Mouse (Mus musculus): Measurements from ENCODE around the gene Gm43064.
A peak's percentile ranks its signal among the peaks of the same experiment; 100 is the strongest.
"Not testable (repeated sequence)": the region's sequence is repeated elsewhere in the genome, so short reads cannot be mapped to it uniquely, and the experiment has no call there.

The Gm43064 gene

DNA sequence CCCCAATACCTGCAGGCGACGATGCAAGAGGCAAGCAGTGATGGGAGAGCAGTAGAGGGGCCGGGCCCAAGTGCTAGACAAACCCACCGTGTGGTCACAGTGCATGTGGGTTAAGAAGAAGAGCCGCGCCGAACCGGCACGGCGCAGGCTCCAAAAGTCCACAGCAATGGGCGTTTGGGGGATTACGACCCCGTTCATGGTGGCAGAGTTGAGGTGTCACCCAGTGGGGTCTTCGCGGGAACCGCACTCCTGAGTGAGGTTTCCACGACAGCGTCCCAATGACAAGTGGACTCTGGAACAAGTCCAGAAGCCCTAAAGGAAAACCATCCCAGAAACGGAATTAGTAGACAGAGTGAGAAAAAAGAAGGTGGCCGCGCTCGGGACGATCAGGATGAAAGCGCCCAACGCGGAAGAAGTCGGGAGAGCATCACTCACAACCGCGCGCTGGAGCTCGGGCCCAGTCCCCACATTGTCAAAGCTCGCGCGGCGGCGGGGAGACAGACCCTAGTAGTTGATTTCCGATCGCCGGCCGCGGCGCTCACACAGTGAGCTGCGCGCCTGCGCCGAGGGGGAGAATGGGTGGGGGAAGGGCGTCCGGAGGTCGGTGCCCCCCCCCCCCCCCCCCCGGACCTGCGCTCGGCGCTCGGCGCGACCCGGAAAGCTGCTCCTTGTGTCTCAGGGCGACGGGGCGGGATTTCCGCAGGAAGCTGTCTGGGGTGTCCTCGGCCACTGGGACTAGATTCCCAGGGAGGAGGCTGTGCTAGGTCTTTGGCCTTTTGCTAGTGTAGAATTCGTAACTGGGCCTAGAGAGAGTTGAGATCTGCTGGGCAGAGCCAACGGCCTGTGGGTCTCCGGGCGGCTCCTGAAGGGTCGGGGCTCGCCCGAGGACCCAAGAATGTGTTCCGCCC, at the start of gene Gm43064, which contains the start of the genes Dclre1b and Ap4b1:
TSS of gene Gm43064 (plus strand) at position 683 of the 908 bp plus-strand sequence.
TSS of gene Dclre1b (minus strand) at position 554 of the 908 bp plus-strand sequence.
TSS of gene Ap4b1 (plus strand) at position 630 of the 908 bp plus-strand sequence.
- DNase-seq (ENCODE audit: extremely low read depth, insufficient read length, low spot score) = peak; percentile 94

DNA sequence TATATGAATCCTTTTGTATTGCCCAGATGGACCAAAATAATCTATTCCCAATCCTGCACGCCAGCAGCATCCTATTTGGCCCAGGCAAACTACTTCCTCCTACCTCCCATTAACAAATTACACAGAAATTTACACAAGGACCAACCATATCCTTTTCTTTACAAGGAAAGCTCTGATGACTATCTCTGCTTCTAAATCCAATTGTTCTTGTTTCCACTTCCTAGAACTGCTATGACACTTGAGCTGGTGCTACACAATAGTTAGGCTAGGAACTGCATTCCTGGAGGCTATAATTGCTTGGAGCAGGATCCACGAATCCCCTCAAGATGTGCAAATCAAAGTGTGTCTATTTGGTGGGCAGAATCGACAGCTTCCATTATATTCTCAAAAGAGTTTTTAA, 42.6 kb upstream of the Gm43064 start:
- DNase-seq (ENCODE audit: extremely low read depth, insufficient read length, low spot score) = no peak

DNA sequence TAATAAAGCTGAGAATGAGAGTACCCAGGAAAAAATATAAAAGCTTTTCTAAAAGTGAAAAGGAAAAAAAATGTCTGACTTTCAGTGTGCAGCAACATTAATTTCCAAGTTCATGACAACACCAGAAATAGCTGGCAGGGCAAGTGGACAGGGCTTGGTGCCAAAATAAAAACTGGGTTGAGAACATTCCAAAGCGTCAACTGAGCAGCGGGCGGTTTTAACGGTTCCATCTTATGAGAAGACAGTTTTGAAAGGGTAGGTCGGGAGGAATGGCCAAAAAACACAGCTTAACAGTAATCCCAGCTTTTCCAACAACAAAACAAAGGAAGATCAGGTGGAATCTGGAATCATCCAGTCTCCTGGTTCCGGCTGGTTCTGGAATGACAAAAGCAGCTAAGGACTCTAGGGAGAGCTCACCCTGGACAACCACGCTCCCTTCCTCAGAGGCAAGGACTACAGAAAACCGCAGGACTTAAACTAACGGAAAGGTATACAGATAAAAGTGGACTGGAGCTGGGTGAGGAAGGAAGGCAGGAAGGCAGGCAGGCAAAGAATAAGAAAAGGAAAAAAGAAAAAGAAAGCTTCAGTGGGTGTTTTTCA, 37.7 kb upstream of the Gm43064 start:
- peak; percentile 58 for DNase-seq (ENCODE audit: extremely low read depth, insufficient read length, low spot score)

DNA sequence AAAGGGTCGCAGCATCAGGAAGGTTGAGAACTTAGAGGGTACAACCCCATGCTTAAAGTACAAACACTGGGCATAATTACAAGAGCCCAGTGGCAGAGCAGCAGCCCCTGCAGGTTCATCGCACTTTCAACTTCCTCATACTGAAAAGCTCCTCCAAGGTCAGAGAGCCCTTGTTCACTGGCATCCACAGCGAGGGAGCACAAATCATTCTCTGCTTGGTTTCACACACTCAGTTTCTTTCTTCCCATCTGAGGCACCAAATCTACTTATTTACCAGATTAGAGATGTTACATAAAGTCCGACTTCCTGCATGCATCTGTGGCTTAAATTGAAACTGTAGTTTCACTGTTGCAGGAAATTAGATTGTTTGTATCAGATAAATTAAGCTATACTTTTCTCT, 36.5 kb upstream of the Gm43064 start:
- no peak for DNase-seq (ENCODE audit: extremely low read depth, insufficient read length, low spot score)

DNA sequence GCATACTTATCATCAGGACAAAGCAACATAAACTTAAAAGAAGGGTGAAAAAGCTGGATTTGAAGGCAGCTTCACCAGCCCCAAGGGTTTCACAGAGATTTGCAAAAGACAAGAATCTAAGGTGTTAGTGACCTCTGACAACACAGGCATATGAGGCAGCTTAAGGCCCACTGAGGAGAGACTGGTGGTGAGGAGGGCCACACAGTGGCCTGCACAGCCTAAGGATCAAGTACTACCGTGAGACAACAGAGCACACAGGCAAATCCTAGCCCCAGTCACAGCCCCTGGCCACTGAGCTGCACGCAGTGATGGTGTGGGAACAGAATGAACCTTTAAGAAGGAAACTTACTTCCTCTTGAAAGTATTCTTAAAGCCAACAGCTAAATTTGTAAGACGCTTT, 35.9 kb upstream of the Gm43064 start:
- DNase-seq (ENCODE audit: extremely low read depth, insufficient read length, low spot score) = no peak

DNA sequence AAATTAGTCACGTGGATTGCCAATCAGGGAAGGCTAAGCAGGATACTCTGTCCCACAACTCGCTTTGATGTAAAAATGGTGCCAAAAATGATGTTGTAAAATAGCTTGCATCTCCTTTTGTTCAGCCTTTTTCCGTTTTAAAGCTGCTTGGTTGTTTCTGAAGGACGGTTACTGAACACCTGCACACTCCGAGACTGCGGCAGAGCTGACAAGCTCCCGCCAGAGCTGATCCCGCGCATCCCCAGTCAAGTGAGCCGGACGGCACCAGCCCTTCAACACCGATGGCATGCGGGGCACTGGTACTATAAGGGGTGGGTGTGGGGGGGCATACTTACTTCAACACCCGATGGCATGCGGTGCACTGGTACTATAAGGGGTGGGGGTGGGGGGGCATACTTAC, 35.4 kb upstream of the Gm43064 start:
- DNase-seq (ENCODE audit: extremely low read depth, insufficient read length, low spot score) = no peak

DNA sequence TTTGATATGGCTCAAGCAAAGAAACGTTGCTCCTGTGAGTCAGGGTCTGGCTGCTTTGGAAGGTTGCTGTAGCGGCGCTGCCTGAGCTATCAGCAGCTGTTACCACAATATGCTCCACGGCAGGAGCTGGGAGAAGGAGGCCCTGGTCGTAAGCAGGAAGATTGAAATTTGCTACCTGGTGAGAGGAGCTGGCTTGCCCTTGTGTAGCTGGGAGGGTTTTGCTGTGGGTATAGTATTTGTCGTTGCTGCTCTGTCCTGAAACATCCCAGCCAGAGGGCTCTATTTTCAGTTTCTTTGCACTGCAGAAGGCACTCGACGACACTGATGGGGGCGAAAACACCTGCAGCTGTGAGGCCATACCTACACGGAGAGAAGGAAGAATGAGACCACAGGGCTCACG, 31.4 kb upstream of the Gm43064 start:
- DNase-seq (ENCODE audit: extremely low read depth, insufficient read length, low spot score) = no peak

DNA sequence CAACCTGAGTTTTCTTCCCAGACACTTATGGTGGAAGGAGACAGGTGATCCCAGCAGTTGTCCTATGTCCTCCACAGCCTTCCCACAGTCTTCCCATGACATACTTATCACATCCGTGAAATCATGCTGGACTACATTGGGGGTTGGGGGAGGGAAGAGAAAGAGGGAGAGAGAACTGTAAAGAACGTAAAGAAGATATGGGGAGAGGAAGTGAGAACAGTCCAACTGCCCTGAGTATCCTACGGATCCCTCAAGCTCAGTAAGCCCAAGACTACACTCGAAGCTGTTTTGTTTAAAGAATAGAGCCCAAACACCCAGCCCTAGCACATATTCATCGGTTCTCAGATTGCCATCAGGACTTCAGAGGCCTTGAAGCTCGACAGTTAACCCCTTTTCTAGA, 30.7 kb upstream of the Gm43064 start:
- DNase-seq (ENCODE audit: extremely low read depth, insufficient read length, low spot score) = no peak

DNA sequence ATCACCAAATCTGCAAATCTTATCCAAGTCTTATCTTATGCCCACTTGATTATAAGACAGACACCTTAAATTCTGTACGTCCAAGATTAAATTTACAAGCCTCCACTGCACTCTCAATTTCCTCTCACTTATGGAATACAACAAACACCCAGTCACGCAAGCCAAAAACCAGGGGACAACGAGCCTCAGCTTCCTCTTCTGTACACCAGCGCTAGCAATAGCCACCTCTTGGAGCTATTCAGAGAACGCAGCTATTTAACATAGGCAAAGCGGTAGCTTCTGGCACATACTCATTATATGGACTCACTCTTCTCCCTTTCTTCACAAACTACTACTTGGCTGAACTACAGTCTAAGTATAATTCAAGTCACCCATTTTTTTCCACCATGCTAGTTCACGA, 30.2 kb upstream of the Gm43064 start:
- DNase-seq (ENCODE audit: extremely low read depth, insufficient read length, low spot score) = no peak

DNA sequence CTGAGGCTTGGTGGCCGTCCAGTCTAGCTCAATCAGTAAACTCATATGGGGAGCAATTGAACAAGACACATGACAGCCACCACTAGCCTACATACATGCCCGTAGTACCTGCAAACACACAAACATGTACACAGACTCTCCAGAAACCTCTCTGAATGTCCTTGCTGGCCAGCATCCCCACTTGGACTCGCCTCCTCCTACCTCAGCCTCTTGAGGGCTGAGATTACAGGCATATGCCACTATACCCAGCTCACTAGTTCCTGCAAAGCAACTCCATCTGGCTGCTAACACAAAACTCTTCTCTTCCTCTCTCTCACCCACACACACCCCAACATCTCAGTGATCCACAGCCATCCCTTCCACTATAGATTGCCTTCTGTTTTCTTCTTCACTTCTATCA, 29.1 kb upstream of the Gm43064 start:
- no peak for DNase-seq (ENCODE audit: extremely low read depth, insufficient read length, low spot score)

DNA sequence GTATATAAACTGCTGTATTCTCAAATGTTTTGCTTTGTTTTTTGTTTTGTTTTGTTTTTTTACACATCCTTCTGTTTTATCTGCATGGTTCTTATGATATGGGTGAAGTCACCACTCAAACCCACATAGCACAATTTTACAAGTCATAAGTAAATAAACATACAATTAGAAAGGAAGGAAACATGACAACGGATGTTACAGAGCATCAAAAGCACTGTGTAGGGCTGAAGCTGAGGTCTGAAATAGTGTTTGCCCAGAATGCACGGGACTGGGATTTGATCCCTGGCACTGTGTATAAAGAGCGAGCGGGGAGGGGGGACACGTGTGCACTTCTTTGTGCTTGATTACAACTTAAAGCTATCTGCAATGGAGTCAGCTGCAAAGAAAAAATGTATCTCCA, 28.6 kb upstream of the Gm43064 start:
- DNase-seq (ENCODE audit: extremely low read depth, insufficient read length, low spot score) = no peak

DNA sequence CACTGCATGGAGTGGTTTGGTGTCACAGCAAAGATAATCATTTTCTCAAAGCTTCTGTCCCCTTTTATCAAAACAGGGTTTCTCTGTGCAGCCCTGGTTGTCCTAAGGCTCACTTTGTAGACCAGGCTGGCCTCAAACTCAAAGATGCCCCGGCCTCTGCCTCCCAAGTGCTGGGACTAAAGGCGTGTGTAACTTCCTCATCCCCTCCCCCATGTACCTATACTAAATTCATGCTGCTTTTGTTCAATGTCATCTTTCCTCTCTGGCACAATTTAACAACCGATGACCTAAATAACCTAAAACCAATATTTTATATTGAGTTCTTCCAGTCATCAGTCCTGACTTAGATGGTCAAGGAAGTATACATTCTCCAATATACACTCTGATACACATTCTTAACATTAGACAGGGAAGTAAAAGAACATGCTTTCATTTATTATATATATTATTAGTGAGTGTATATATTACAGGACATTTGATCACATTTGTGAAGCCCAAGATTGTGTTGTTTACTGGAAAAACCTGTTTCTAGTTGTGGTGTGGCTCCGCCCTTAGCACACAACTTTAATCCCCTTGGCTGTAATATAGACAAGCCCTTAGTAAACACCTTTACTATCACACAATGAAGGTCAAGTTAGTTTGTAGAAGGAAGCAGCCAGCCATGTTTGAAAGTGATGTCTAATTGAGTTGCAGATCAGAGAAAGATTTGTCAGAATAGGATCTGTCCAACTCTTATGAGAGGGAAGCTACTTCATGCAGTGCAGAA, 26.3 kb upstream of the Gm43064 start:
- no peak for DNase-seq (ENCODE audit: extremely low read depth, insufficient read length, low spot score)

DNA sequence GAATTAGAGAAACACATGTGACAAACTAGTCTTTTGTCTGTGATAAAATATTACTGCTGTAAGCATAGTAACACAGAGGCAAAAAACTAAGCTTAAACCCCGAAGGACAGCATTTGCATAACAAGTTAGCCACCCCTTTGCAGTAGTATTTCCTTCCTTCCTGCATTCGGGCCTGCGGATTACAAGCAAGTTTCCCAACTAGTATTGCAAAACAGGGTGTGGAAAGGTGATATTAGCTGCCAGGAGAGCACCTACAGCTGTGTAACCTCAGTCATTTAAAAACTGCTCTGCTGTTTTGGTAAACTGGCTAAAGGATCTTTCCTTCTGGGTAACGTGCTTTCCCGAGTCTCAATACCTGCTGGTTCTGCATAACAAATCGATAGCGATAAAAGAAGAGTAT, 22.1 kb upstream of the Gm43064 start:
- DNase-seq (ENCODE audit: extremely low read depth, insufficient read length, low spot score) = no peak

DNA sequence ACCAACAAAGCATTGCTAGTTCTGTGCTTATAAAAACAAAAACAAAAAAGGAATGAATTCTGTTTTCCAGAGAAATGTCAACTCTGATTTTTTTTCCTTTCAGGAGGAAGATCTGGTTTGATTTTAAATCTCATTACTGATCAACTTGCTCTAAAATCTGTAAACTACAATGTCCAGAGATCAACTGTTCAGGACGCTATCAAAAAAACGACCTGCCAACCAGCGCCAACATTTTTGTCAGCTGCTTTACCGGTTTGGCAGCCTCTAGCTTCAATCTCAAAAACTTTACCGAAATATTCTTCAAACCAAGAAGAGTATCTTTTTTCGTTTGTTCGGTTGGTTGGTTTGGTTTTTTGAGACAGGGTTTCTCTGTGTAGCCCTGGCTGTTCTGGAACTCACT, 20.3 kb upstream of the Gm43064 start:
- no peak for DNase-seq (ENCODE audit: extremely low read depth, insufficient read length, low spot score)

DNA sequence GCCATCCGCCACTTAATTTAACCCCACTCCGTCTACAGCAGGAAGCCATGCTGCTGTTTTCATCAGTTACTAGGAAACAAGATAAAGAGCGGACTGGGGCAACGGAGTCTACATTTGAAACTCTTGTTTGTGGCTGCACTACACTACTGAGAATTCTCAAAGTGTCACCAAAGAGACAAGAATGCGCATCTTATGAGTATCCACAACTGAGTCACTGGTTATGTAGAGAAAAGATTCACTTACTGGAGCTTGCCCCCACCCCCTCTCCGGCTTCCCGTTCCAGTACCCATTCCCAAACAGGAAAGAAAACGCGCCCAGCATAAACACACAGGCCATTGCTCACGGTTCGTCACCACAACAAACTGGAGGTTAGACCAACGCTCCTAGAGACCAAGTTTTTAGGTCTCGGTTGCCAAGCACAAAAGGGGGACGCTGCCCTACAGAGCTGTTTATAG, 19.5 kb upstream of the Gm43064 start:
- DNase-seq (ENCODE audit: extremely low read depth, insufficient read length, low spot score) = peak; percentile 50

DNA sequence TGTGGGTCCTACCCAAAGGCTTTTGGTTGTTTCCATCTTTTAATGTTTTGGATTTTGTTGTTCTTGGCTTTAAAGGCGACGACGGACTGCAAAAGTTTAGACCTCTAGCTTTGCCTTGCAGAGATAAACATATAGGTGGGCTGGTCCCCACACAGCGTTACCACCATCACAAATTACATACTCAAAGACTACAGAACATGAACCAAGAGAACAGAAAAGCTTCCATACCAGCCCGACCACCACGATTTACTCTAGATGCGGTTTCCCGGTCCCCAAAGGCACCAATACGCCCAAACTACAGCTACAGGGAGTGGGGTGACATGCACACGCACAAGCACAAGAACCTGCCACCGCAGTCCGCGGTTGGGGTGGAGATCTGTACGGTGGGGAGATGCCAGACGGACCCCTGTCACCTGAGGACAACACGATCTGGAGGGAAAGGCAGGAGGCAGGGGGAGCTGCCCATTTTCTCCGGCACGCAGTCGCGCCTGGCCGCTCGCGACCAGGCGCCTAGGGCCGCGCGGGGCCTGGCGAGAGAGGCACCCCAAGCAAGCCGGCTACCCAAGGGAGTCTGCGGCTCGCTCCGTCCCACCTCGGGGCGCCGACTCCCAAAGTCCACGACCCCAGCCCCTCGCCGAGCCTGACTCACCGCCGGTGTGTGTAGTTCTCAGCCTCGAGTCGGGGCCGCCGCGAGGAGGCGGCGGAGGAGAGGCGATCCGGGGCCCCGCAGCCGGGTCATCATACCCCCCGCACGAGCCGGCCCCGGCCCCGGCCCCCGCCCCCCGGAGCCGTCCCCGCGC, 18.8 kb upstream of the Gm43064 start:
- peak; percentile 71 for DNase-seq (ENCODE audit: extremely low read depth, insufficient read length, low spot score)

DNA sequence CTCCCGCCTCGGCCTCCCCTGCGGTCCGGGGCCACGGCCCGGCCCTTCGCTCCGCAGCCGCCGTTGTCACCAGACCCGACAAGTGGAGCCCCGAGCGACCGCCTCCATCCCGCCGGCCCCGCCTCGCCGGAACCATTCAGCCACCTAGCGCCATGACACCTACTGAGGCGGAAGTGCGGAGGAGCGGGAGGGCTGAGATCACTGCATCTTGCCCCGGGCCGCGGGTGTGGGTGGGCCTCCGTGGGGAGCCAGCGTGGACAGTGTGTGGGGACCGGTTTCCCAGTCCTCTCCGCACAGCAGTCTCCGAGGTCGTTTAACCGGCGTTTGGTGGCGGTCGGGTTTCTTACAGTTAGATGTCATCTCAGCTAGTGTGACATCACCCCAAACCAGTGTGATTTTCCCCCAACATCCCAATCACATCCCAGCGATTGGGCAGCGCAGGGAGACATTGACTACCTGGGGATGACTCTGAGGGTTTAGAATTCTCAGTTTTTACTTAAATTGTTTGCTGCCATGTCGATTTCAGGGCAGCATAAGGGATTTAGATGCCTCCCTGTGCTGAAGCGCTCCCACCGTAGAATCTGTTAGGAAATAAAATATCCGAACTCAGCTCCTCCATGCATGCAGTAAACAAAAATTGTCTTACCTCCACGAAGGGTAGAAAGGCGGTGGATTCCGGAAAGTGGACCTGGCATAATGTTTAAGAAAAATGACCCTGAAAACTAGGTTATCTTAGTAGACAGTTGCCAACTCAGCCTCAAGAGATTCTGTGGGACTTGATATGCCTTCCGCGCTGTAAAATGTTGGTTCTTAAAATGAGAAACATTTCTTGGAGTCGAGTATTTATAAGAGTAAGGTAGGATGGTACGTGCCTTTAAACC, 17.9 kb upstream of the Gm43064 start, which contains the start of gene Hipk1:
TSS of gene Hipk1 (minus strand) at position 334 of the 881 bp plus-strand sequence.
- peak; percentile 93 for DNase-seq (ENCODE audit: extremely low read depth, insufficient read length, low spot score)

DNA sequence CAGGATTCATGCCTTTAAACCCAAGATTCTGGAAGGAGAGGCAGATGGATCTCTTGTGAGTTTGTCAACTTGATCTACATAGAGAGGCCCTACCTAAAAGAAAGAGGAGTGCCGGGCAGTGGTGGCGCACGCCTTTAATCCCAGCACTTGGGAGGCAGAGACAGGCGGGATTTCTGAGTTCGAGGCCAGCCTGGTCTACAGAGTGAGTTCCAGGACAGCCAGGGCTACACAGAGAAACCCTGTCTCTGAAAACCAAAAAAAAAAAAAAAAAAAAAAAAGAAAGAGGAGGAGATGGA, 17.3 kb upstream of the Gm43064 start:
- not testable (repeated sequence) for DNase-seq (ENCODE audit: extremely low read depth, insufficient read length, low spot score)

DNA sequence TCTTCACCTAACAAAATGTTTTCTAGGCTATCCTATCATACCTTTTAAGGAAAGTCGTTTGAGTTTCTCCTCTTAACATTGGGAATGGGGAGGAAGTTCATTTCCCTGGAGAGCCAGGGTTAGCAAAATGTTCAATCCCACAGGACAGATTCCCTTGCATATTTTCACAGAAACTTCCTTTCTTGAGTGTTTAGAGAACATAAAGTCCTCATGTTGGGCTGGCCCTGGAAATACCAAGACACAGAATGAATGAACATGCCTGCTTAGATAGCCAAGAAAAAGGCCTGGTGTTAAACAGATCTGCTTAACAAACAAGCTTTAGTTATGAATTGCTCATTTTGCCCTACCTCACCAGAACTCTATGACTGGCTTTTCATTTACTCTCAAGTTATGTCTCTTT, 16.8 kb upstream of the Gm43064 start:
- no peak for DNase-seq (ENCODE audit: extremely low read depth, insufficient read length, low spot score)

DNA sequence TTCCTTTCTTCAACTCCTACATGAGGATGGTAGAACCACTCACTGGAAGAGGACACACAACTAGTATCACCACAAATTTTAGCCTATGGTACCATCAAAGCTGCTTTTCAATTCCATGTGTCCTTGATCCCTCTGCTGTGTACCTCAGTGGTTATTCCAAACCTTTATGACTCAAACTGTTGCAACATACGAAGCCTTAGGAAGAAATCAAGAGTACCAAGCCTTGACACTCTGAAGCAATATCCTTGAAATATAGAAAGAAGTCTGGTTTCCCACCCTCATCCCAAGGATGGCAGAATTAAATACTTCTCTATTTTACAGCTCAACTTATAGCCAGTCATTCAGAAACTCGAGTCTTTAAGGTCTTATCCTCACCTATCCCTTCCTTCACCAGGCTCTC, 13.0 kb upstream of the Gm43064 start:
- DNase-seq (ENCODE audit: extremely low read depth, insufficient read length, low spot score) = no peak
